Mouse (Mus musculus) liver, embryonic 18 days (tissue): ENCODE data around the gene Ptprg. TPM values are rescaled to one million over a fixed set of nuclear protein-coding genes. Genes with fewer than 3 reads are reported as not detected.

ENCODE experiments used
- polyA plus RNA-seq: library from polyadenylated mRNA; depleted of rRNA; stranded (reverse); fragments of >200 nt; gene quantifications from 2 replicates; pipeline ENCODE4 v1.2.3, GENCODE M21; 2012; rRNA removed

Gene Ptprg
- polyA plus RNA-seq: 2.2 and 2.5 TPM in 2 replicates

GRCm38 (mm10) chr14:11553273-11553665, at the start of gene Ptprg:
Gene Ptprg (plus strand): TSS chr14:11553532.

GRCm38 (mm10) chr14:12283641-12284040, 730.3 kb downstream of the Ptprg start, which contains the start of gene Gm49355:
Gene Gm49355 (plus strand): TSS chr14:12283976.

GRCm38 (mm10) chr14:12284141-12284912, 731.0 kb downstream of the Ptprg start, which contains the start of gene 3830406C13Rik:
Gene 3830406C13Rik (plus strand): TSS chr14:12284173.

Other genes starting within 250 kb of the Ptprg start
- 0.50 and 1.1 TPM in 2 replicates for gene Gm3839, start 196.8 kb upstream of the Ptprg start, polyA plus RNA-seq